Mouse (Mus musculus) embryonic facial prominence, embryonic 14.5 days (tissue): ENCODE measurements around the gene Gk. TPM values are rescaled to one million over a fixed set of nuclear protein-coding genes. Genes with fewer than 3 reads are reported as not detected.

ENCODE experiments used
- ATAC-seq: fragments of 200-750 bp; cut with Nextera tagmentation; 2 replicates; pipeline ENCODE4 v1.8.0; 2017; ENCODE audit warnings: low read depth, moderate number of reproducible peaks, moderate TSS enrichment
- DNase-seq: peaks from one replicate; pipeline ENCODE4 v3.0.0-alpha.2; 2015; ENCODE audit warnings: low spot score
- H3K27ac ChIP-seq: fragments of 300-500 bp; sonication (generic); replicated peaks from 2 replicates; pipeline ENCODE4 v1.5.1; 2014; ENCODE audit warnings: low read depth, mild to moderate bottlenecking, low read length, moderate library complexity
- H3K27me3 ChIP-seq: fragments of 300-500 bp; sonication (generic); replicated peaks from 2 replicates; pipeline ENCODE4 v1.6.1; 2014; ENCODE audit warnings: low read length; ENCODE audit not compliant: control insufficient read depth, insufficient read depth
- H3K36me3 ChIP-seq: fragments of 300-500 bp; sonication (generic); 2 replicates; pipeline ENCODE4 v1.6.1; 2014; ENCODE audit warnings: low read length, mixed read lengths; ENCODE audit not compliant: control insufficient read depth, insufficient read depth
- H3K4me1 ChIP-seq: fragments of 300-500 bp; sonication (generic); 2 replicates; pipeline ENCODE4 v1.6.1; 2014; ENCODE audit warnings: antibody characterized with exemption, low read length; ENCODE audit not compliant: control insufficient read depth, insufficient read depth
- H3K4me2 ChIP-seq: fragments of 300-500 bp; sonication (generic); 2 replicates; pipeline ENCODE4 v1.6.1; 2014; ENCODE audit warnings: low read depth, mild to moderate bottlenecking, low read length, moderate library complexity, mixed read lengths
- H3K4me3 ChIP-seq: fragments of 300-500 bp; sonication (generic); 2 replicates; pipeline ENCODE4 v1.5.1; 2014; ENCODE audit warnings: low read depth, mild to moderate bottlenecking, low read length
- H3K9ac ChIP-seq: fragments of 300-500 bp; sonication (generic); 2 replicates; pipeline ENCODE4 v1.6.1; 2014; ENCODE audit warnings: low read depth, mild to moderate bottlenecking, low read length, moderate library complexity, mixed read lengths
- H3K9me3 ChIP-seq: fragments of 300-500 bp; sonication (generic); 2 replicates; pipeline ENCODE4 v1.6.1; 2016; ENCODE audit warnings: low read length; ENCODE audit not compliant: control insufficient read depth
- WGBS: fragments of 180-500 bp; shearing (Covaris S2); extraction: QIAGEN DNeasy Blood & Tissue Kit; methylation state at CpG from one replicate; pipeline ENCODE4 v1.1.7; 2014; 5-methylcytosine and 5-hydroxymethylcytosine counted together
- polyA plus RNA-seq: library from polyadenylated mRNA; unstranded; fragments of >200 nt; fragmentation: Nextera tagmentation; extraction: Ambion mirVana; gene quantifications from 2 replicates; pipeline ENCODE4 v1.2.1, GENCODE M21; 2014

The Gk gene
- polyA plus RNA-seq, 1 experiment from 2014 or later, result 8.8 TPM

GRCm38 (mm10) chrX:85770747-85771146 is 5.9 kb downstream of the Gk start:
- Histone ChIP-seq H3K4me3 (no peak overlapping the region), H3K27me3 (no peaks in the 10 kb centered on the region), H3K4me1 (no peaks in the 10 kb centered on the region), H3K9me3 (no peaks in the 10 kb centered on the region), H3K9ac (no peak overlapping the region), H3K4me2 (no peak overlapping the region), H3K36me3 (no peaks in the 10 kb centered on the region), H3K27ac (no peak overlapping the region)
- WGBS, result 88% methylated on average over 3 of the region's 3 CpGs
- ATAC-seq (no peak), DNase-seq (no peak)

GRCm38 (mm10) chrX:85768578-85768977 is 8.0 kb downstream of the Gk start:
- ATAC-seq, result no peak
- Histone ChIP-seq H3K4me3 (no peak overlapping the region), H3K4me2 (no peak overlapping the region), H3K4me1 (no peaks in the 10 kb centered on the region), H3K27ac (no peak overlapping the region), H3K27me3 (no peaks in the 10 kb centered on the region), H3K36me3 (no peaks in the 10 kb centered on the region), H3K9me3 (no peaks in the 10 kb centered on the region), H3K9ac (no peak overlapping the region)
- WGBS, result 71% methylated on average over 2 of the region's 2 CpGs
- no peak for DNase-seq

GRCm38 (mm10) chrX:85756005-85756404 is 20.6 kb downstream of the Gk start:
- Histone ChIP-seq H3K4me1 (no peaks in the 10 kb centered on the region), H3K4me2 (no peak overlapping the region), H3K9me3 (no peaks in the 10 kb centered on the region), H3K27me3 (no peaks in the 10 kb centered on the region), H3K27ac (no peak overlapping the region), H3K9ac (no peak overlapping the region), H3K4me3 (no peak overlapping the region), H3K36me3 (no peaks in the 10 kb centered on the region)
- DNase-seq, result no peak
- WGBS, result 59% methylated on average over 3 of the region's 3 CpGs
- ATAC-seq, result no peak

GRCm38 (mm10) chrX:85743837-85744236 is 32.8 kb downstream of the Gk start:
- H3K27me3 ChIP-seq, result no peaks in the 10 kb centered on the region
- no peaks in the 10 kb centered on the region for H3K9me3 ChIP-seq
- DNase-seq (no peak), ATAC-seq (no peak)
- no peaks in the 10 kb centered on the region for H3K4me1 ChIP-seq
- no peak overlapping the region for H3K4me2 ChIP-seq
- H3K36me3 ChIP-seq, result no peaks in the 10 kb centered on the region
- 82% methylated on average over 3 of the region's 3 CpGs for WGBS
- no peak overlapping the region for H3K4me3 ChIP-seq
- H3K9ac ChIP-seq, result no peak overlapping the region
- H3K27ac ChIP-seq, result no peak overlapping the region

- Histone ChIP-seq H3K4me3 (no peak overlapping the region), H3K36me3 (no peaks in the 10 kb centered on the region), H3K27me3 (no peaks in the 10 kb centered on the region), H3K4me1 (no peaks in the 10 kb centered on the region), H3K27ac (no peak overlapping the region), H3K4me2 (no peak overlapping the region), H3K9me3 (no peaks in the 10 kb centered on the region), H3K9ac (no peak overlapping the region)
- ATAC-seq, result no peak
- no peak for DNase-seq
- WGBS, result 92% methylated on average over 5 of the region's 5 CpGs
Measured at GRCm38 (mm10) chrX:85733228-85733627, 43.4 kb downstream of the Gk start.

GRCm38 (mm10) chrX:85731133-85731938 is 45.3 kb downstream of the Gk start:
- 86% methylated on average over 9 of the region's 9 CpGs for WGBS
- Histone ChIP-seq H3K4me1 (no peaks in the 10 kb centered on the region), H3K4me2 (no peak overlapping the region), H3K27me3 (no peaks in the 10 kb centered on the region), H3K4me3 (no peak overlapping the region), H3K9ac (no peak overlapping the region), H3K36me3 (no peaks in the 10 kb centered on the region), H3K9me3 (no peaks in the 10 kb centered on the region), H3K27ac (no peak overlapping the region)
- DNase-seq, result no peak
- ATAC-seq, result no peak

GRCm38 (mm10) chrX:85721226-85721625 is 55.4 kb downstream of the Gk start:
- Histone ChIP-seq H3K27ac (no peak overlapping the region), H3K27me3 (no peaks in the 10 kb centered on the region), H3K9me3 (0 out of 2 replicates have a peak, but pooled peaks cover 2% of the 10 kb centered on the region), H3K4me3 (no peak overlapping the region), H3K4me2 (no peak overlapping the region), H3K9ac (no peak overlapping the region), H3K4me1 (no peaks in the 10 kb centered on the region), H3K36me3 (no peaks in the 10 kb centered on the region)
- no peak for ATAC-seq
- DNase-seq, result no peak

GRCm38 (mm10) chrX:85710399-85710798 is 66.2 kb downstream of the Gk start:
- H3K27ac ChIP-seq, result no peak overlapping the region
- ATAC-seq (no peak), DNase-seq (no peak)
- H3K4me2 ChIP-seq, result no peak overlapping the region
- H3K4me3 ChIP-seq, result no peak overlapping the region
- H3K9me3 ChIP-seq, result no peaks in the 10 kb centered on the region
- no peaks in the 10 kb centered on the region for H3K27me3 ChIP-seq
- no peaks in the 10 kb centered on the region for H3K36me3 ChIP-seq
- H3K4me1 ChIP-seq, result no peaks in the 10 kb centered on the region
- WGBS, result 70% methylated on average over 3 of the region's 3 CpGs
- H3K9ac ChIP-seq, result no peak overlapping the region

GRCm38 (mm10) chrX:85705715-85706114 is 70.9 kb downstream of the Gk start:
- DNase-seq, result no peak
- Histone ChIP-seq H3K4me3 (no peak overlapping the region), H3K36me3 (no peaks in the 10 kb centered on the region), H3K27me3 (no peaks in the 10 kb centered on the region), H3K27ac (no peak overlapping the region), H3K4me1 (no peaks in the 10 kb centered on the region), H3K9ac (no peak overlapping the region), H3K9me3 (no peaks in the 10 kb centered on the region), H3K4me2 (no peak overlapping the region)
- WGBS, result 93% methylated on average over 3 of the region's 3 CpGs
- no peak for ATAC-seq
